Mouse (Mus musculus) lung, postnatal 0 days (tissue): ENCODE data around the gene Lyrm2.

Source experiments
- CTCF ChIP-seq: IDR thresholded peaks from 2 replicates; pipeline ENCODE4 v1.5.1; 2016; ENCODE audit warnings: antibody characterized with exemption, mild to moderate bottlenecking
- EP300 ChIP-seq: IDR thresholded peaks from 2 replicates; pipeline ENCODE4 v1.6.1; 2016; ENCODE audit warnings: antibody characterized with exemption, mild to moderate bottlenecking, control low read depth

- TF ChIP-seq CTCF (no peak), EP300 (no peak)
Measured at GRCm38 (mm10) chr4:32800577-32801170, 621 bp downstream of the Lyrm2 start.
